Mouse (Mus musculus) kidney, adult 2 months (tissue): ENCODE results near the gene Neu2.

Source experiments
- CTCF ChIP-seq: fragments of 200-500 bp; conservative IDR thresholded peaks from 2 replicates; pipeline ENCODE4 v1.5.1; 2011; ENCODE audit warnings: low read depth, mild to moderate bottlenecking, control low read depth, low read length, moderate library complexity, mixed read lengths; ENCODE audit not compliant: insufficient read depth, insufficient read length
- POLR2A ChIP-seq: fragments of 200-500 bp; IDR thresholded peaks from one replicate; pipeline ENCODE4 v1.6.1; 2011; ENCODE audit warnings: low read depth, low read length, control low read depth

DNA sequence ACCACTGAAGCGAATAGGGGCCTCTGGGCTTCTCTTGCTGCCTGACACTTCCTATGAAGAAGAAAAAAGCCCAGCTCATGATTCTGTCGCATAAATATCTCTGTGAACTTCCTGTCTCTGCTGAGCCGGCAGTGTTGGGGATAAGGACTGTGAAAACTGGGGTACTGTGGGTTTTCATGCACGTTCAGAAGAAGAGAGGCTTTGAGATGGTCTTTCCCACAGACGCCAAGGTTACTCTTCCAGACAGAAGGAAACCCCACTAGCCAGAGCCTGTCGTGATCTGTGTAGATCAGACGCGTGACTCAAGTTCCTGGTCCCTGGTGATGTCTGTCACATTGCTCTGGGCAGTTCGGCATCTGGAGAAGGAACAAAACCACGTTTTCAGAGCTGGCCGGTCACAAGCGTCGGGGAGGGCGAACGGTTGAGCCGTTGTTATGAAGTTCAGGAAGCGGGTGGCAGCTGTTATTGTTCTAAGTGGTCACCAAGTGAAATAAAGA lies 130.5 kb downstream of the Neu2 start:
- TF ChIP-seq CTCF (no peak), POLR2A (no peak)
